Mouse (Mus musculus) gastrocnemius, postnatal 25 days (tissue): ENCODE measurements around the gene Gm13695. TPM values are rescaled to one million over a fixed set of nuclear protein-coding genes. Genes with fewer than 3 reads are reported as not detected.
"Not testable (repeated sequence)": the region's sequence is repeated elsewhere in the genome, so short reads cannot be mapped to it uniquely, and the experiment has no call there.

ENCODE experiments used
- DNase-seq: peaks from one replicate; pipeline ENCODE4 v3.0.0; 2022
- long read RNA-seq, 2 experiments: library from polyadenylated mRNA; stranded (forward); transcript quantifications; one replicate each; pipeline ENCODE4 v2.0.0; 2021
- total RNA-seq, 2 experiments: library from RNA; stranded (reverse); gene quantifications; 1 replicate in 1 of 2; 2 replicates in 1 of 2; pipeline ENCODE4 v1.2.3; 2021

Gm13695 gene
- under 1 TPM in 1 of 2 experiments, not detected in 1; 0.70 TPM for total RNA-seq
- long read RNA-seq, experiment 1, result 0 reads
- long read RNA-seq, experiment 2, result 0 reads

GRCm38 (mm10) chr2:83967013-83967412 is at the start of gene Gm13695:
TSS of gene Gm13695 (plus strand) at chr2:83967313.
- DNase-seq, result not testable (repeated sequence)

- DNase-seq, result no peak
Observed at GRCm38 (mm10) chr2:83929478-83930088, 37.5 kb upstream of the Gm13695 start.

- DNase-seq, result peak; percentile 13
Observed at GRCm38 (mm10) chr2:83940931-83941361, 26.2 kb upstream of the Gm13695 start, which contains the start of gene Zswim2. TSS of gene Zswim2 (minus strand) at chr2:83941228.

- DNase-seq, result no peak
Observed at GRCm38 (mm10) chr2:83941378-83941777, 25.7 kb upstream of the Gm13695 start.

- no peak for DNase-seq
Observed at GRCm38 (mm10) chr2:83941792-83942191, 25.3 kb upstream of the Gm13695 start.

GRCm38 (mm10) chr2:83955393-83955792 is 11.7 kb upstream of the Gm13695 start, which contains the start of gene Gm13698:
TSS of gene Gm13698 (plus strand) at chr2:83955693.
- not testable (repeated sequence) for DNase-seq

GRCm38 (mm10) chr2:83961203-83961602 is 5.9 kb upstream of the Gm13695 start, which contains the start of gene Gm13693:
TSS of gene Gm13693 (plus strand) at chr2:83961503.
- DNase-seq, result not testable (repeated sequence)

- DNase-seq, result not testable (repeated sequence)
Observed at GRCm38 (mm10) chr2:83972823-83973222, 5.7 kb downstream of the Gm13695 start, which contains the start of gene Gm13696. TSS of gene Gm13696 (plus strand) at chr2:83973123.

GRCm38 (mm10) chr2:83978633-83979032 is 11.5 kb downstream of the Gm13695 start, which contains the start of gene Gm13694:
TSS of gene Gm13694 (plus strand) at chr2:83978933.
- DNase-seq, result not testable (repeated sequence)

GRCm38 (mm10) chr2:83984443-83984842 is 17.3 kb downstream of the Gm13695 start, which contains the start of gene Gm13697:
TSS of gene Gm13697 (plus strand) at chr2:83984743.
- not testable (repeated sequence) for DNase-seq

GRCm38 (mm10) chr2:83990253-83990652 is 23.1 kb downstream of the Gm13695 start, which contains the start of gene Gm13691:
TSS of gene Gm13691 (plus strand) at chr2:83990553.
- DNase-seq, result not testable (repeated sequence)

GRCm38 (mm10) chr2:83993639-83994255 is 26.6 kb downstream of the Gm13695 start:
- not testable (repeated sequence) for DNase-seq

GRCm38 (mm10) chr2:83994526-83994925 is 27.4 kb downstream of the Gm13695 start:
- DNase-seq, result not testable (repeated sequence)

GRCm38 (mm10) chr2:84008913-84009312 is 41.8 kb downstream of the Gm13695 start:
- no peak for DNase-seq

- DNase-seq, result no peak
Observed at GRCm38 (mm10) chr2:84009818-84010217, 42.7 kb downstream of the Gm13695 start.

GRCm38 (mm10) chr2:84014572-84014971 is 47.5 kb downstream of the Gm13695 start:
- DNase-seq, result no peak

- DNase-seq, result not testable (repeated sequence)
Observed at GRCm38 (mm10) chr2:84016291-84016690, 49.2 kb downstream of the Gm13695 start.

- DNase-seq, result no peak
Observed at GRCm38 (mm10) chr2:84018330-84018729, 51.2 kb downstream of the Gm13695 start.

Other genes with a start within 250 kb of the Gm13695 start
- 10 to 100 TPM; 44.2 to 45.6 TPM for gene Itgav, start 242.9 kb upstream of the Gm13695 start, total RNA-seq
- 1 to 10 TPM; 1.2 to 3.1 TPM for gene Fam171b, start 154.7 kb upstream of the Gm13695 start, total RNA-seq
- not detected for gene Zswim2, start 26.1 kb upstream of the Gm13695 start, total RNA-seq
- gene Gm13698, start 11.6 kb upstream of the Gm13695 start, total RNA-seq, result under 1 TPM; 0.64 to 0.70 TPM
- gene Gm13693, start 5.8 kb upstream of the Gm13695 start, total RNA-seq, result under 1 TPM; 0.64 to 0.70 TPM
- under 1 TPM; 0.64 to 0.70 TPM for gene Gm13696, start 5.8 kb downstream of the Gm13695 start, total RNA-seq
- under 1 TPM; 0.64 to 0.70 TPM for gene Gm13694, start 11.6 kb downstream of the Gm13695 start, total RNA-seq
- gene Gm13697, start 17.4 kb downstream of the Gm13695 start, total RNA-seq, result under 1 TPM; 0.64 to 0.70 TPM
- under 1 TPM; 0.64 to 0.70 TPM for gene Gm13691, start 23.2 kb downstream of the Gm13695 start, total RNA-seq